Mouse (Mus musculus) ES-Bruce4 (cell line): ENCODE results near the gene Vmn1r192. TPM values are rescaled to one million over a fixed set of nuclear protein-coding genes. Genes with fewer than 3 reads are reported as not detected.

Source experiments
- polyA plus RNA-seq: library from polyadenylated mRNA; stranded (reverse); fragments of >200 nt; gene quantifications from 2 replicates; pipeline ENCODE4 v1.2.4, GENCODE M21; 2011; ENCODE audit warnings: low read depth; ENCODE audit not compliant: missing spikeins, insufficient read depth, insufficient read length

Gene Vmn1r192
- polyA plus RNA-seq, 1 experiment: not detected

Other genes starting within 250 kb of the Vmn1r192 start
- gene Zfp184, start 246.0 kb downstream of the Vmn1r192 start, polyA plus RNA-seq: 8.1 and 11.5 TPM in 2 replicates
- gene Pom121l2, start 209.9 kb downstream of the Vmn1r192 start, polyA plus RNA-seq: not detected in 2 replicates
- 4.1 and 6.9 TPM in 2 replicates for gene Prss16, start 181.4 kb downstream of the Vmn1r192 start, polyA plus RNA-seq
- gene Hist1h2ah, start 155.6 kb downstream of the Vmn1r192 start, polyA plus RNA-seq: 13.0 and 17.2 TPM in 2 replicates
- 54.4 and 58.6 TPM in 2 replicates for gene Hist1h2bk, start 155.3 kb downstream of the Vmn1r192 start, polyA plus RNA-seq
- gene Hist1h4i, start 149.8 kb downstream of the Vmn1r192 start, polyA plus RNA-seq: 5.6 and 6.5 TPM in 2 replicates
- 6.3 and 7.9 TPM in 2 replicates for gene Hist1h2ag, start 148.2 kb downstream of the Vmn1r192 start, polyA plus RNA-seq
- gene Hist1h2bj, start 147.9 kb downstream of the Vmn1r192 start, polyA plus RNA-seq: 14.6 and 19.9 TPM in 2 replicates
- not detected in 2 replicates for gene Vmn1r188, start 106.7 kb downstream of the Vmn1r192 start, polyA plus RNA-seq
- gene Vmn1r189, start 85.3 kb downstream of the Vmn1r192 start, polyA plus RNA-seq: not detected in 2 replicates
- gene Vmn1r191, start 7.2 kb downstream of the Vmn1r192 start, polyA plus RNA-seq: not detected in 2 replicates
- not detected in 2 replicates for gene Vmn1r193, start 32.0 kb upstream of the Vmn1r192 start, polyA plus RNA-seq
- gene Vmn1r194, start 53.1 kb upstream of the Vmn1r192 start, polyA plus RNA-seq: not detected in 2 replicates
- gene Vmn1r195, start 79.4 kb upstream of the Vmn1r192 start, polyA plus RNA-seq: not detected in 2 replicates
- gene Vmn1r196, start 98.8 kb upstream of the Vmn1r192 start, polyA plus RNA-seq: not detected in 2 replicates
- 0.12 TPM in 1 of 2 replicates, not detected in the other for gene Vmn1r197, start 133.4 kb upstream of the Vmn1r192 start, polyA plus RNA-seq
- not detected in 2 replicates for gene Vmn1r198, start 159.2 kb upstream of the Vmn1r192 start, polyA plus RNA-seq
- not detected in 2 replicates for gene Vmn1r199, start 188.7 kb upstream of the Vmn1r192 start, polyA plus RNA-seq
- gene Vmn1r200, start 199.2 kb upstream of the Vmn1r192 start, polyA plus RNA-seq: not detected in 2 replicates